Mouse (Mus musculus) embryonic facial prominence, embryonic 15.5 days (tissue): ENCODE results near the gene Klhl22. TPM values are rescaled to one million over a fixed set of nuclear protein-coding genes. Genes with fewer than 3 reads are reported as not detected.

ENCODE experiments used
- ATAC-seq: fragments of 200-750 bp; cut with Nextera tagmentation; 2 replicates; pipeline ENCODE4 v1.8.0; 2017; ENCODE audit warnings: low read depth, moderate TSS enrichment; ENCODE audit not compliant: insufficient number of reproducible peaks, low FRiP score, low TSS enrichment
- H3K27ac ChIP-seq: fragments of 300-500 bp; sonication (generic); replicated peaks from 2 replicates; pipeline ENCODE4 v1.5.1; 2015; ENCODE audit warnings: mild to moderate bottlenecking, inconsistent platforms
- H3K27me3 ChIP-seq: fragments of 300-500 bp; sonication (generic); 2 replicates; pipeline ENCODE4 v1.6.1; 2015; ENCODE audit warnings: inconsistent platforms
- H3K36me3 ChIP-seq: fragments of 300-500 bp; sonication (generic); 2 replicates; pipeline ENCODE4 v1.6.1; 2015; ENCODE audit warnings: mild to moderate bottlenecking, inconsistent platforms
- H3K4me1 ChIP-seq: fragments of 300-500 bp; sonication (generic); 2 replicates; pipeline ENCODE4 v1.6.1; 2015; ENCODE audit warnings: inconsistent platforms
- H3K4me2 ChIP-seq: fragments of 300-500 bp; sonication (generic); replicated peaks from 2 replicates; pipeline ENCODE4 v1.6.1; 2015; ENCODE audit warnings: mild to moderate bottlenecking, inconsistent platforms
- H3K4me3 ChIP-seq: fragments of 300-500 bp; sonication (generic); replicated peaks from 2 replicates; pipeline ENCODE4 v1.5.1; 2015; ENCODE audit warnings: mild to moderate bottlenecking, inconsistent platforms
- H3K9ac ChIP-seq: fragments of 300-500 bp; sonication (generic); 2 replicates; pipeline ENCODE4 v1.6.1; 2015; ENCODE audit warnings: inconsistent platforms
- H3K9me3 ChIP-seq: fragments of 300-500 bp; sonication (generic); replicated peaks from 2 replicates; pipeline ENCODE4 v1.6.1; 2016; ENCODE audit warnings: inconsistent platforms
- WGBS: fragments of 180-500 bp; shearing (Covaris S2); methylation state at CpG from one replicate; pipeline ENCODE4 v1.1.7; 2015; 5-methylcytosine and 5-hydroxymethylcytosine counted together
- polyA plus RNA-seq: library from polyadenylated mRNA; unstranded; fragments of >200 nt; fragmentation: Nextera tagmentation; extraction: Ambion mirVana; gene quantifications from 2 replicates; pipeline ENCODE4 v1.2.1, GENCODE M21; 2015

Klhl22 gene
- polyA plus RNA-seq, 1 experiment from 2014 or later = 91.5 TPM

DNA sequence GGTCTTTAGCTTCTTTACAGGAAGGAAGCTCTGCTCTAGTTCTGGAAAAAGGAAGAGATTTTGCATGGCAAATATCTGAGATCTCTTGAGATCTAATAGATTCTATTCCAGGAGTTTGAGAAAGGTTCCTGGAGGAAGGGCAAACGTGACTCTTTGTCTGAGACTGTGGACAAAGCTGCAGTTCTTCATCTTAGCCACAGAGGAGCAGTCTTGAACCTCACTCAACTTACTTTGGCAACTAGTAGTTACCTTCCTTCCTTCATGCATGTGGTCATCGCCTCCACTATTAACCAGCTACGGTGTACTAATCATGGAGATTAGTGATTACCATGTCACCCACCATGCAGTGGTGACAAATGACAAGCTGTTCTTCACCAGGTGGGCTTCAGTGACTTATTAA, 25.9 kb downstream of the Klhl22 start:
- Histone ChIP-seq H3K4me3 (no peak overlapping the region), H3K9ac (no peak overlapping the region), H3K4me2 (no peak overlapping the region), H3K36me3 (peaks cover 82% of the 10 kb centered on the region), H3K27me3 (no peaks in the 10 kb centered on the region), H3K27ac (no peak overlapping the region), H3K4me1 (no peaks in the 10 kb centered on the region), H3K9me3 (no peaks in the 10 kb centered on the region)
- WGBS = 48% methylated on average over 3 of the region's 3 CpGs
- no peak for ATAC-seq

DNA sequence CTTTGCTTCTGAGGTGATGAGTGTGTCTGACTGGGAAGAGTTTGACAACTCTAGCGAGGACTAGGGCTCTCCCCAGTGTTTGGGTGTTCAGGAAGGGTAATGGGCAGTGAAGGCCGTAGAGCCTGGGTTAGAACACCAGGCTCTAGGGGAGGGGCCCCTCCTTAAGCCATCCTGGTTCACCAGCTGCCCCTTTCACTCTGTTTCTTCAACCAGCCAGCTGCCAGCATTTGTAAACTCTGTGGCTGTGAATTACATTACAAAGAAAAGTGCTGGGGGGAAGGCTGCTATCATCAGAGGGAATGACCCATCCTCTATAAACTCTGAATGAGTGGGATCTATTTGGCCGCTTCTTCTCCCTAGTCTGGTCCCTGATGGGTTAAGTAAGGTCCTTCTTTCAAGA, 33.3 kb downstream of the Klhl22 start:
- peaks cover 15% of the 10 kb centered on the region for H3K4me1 ChIP-seq
- H3K9me3 ChIP-seq = no peaks in the 10 kb centered on the region
- H3K36me3 ChIP-seq = peaks cover 53% of the 10 kb centered on the region

DNA sequence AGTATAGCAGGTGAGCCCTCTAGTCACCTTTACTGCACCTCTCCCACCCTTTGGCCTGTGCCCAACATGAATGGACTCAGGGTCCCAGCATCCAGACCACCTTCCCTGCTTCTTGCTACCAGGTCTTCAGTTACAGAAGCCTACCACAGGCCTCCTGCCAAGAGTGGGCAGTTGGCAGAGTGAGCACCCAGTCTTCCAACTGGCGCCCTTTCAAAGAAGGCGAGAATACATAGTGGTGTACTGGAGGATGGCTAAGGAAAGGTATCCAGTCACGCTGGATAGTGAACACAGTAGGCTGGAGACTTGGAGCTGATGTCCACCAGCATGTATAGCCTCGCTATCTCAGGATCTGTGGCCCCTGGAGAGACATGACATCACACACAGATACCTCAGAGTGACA, 34.6 kb downstream of the Klhl22 start:
- H3K4me3 ChIP-seq = no peak overlapping the region
- H3K36me3 ChIP-seq = peaks cover 42% of the 10 kb centered on the region
- ATAC-seq = no peak
- no peaks in the 10 kb centered on the region for H3K9me3 ChIP-seq
- peaks cover 23% of the 10 kb centered on the region for H3K4me1 ChIP-seq
- H3K27me3 ChIP-seq = no peaks in the 10 kb centered on the region
- no peak overlapping the region for H3K4me2 ChIP-seq
- 84% methylated on average over 4 of the region's 4 CpGs for WGBS
- H3K27ac ChIP-seq = no peak overlapping the region
- no peak overlapping the region for H3K9ac ChIP-seq

More for the DNA sequence above, 33.3 kb downstream of the Klhl22 start:
- Histone ChIP-seq H3K4me2 (no peak overlapping the region), H3K9ac (no peak overlapping the region), H3K27me3 (no peaks in the 10 kb centered on the region), H3K4me3 (no peak overlapping the region), H3K27ac (no peak overlapping the region)
- ATAC-seq = no peak
- 78% methylated on average over 3 of the region's 3 CpGs for WGBS

DNA sequence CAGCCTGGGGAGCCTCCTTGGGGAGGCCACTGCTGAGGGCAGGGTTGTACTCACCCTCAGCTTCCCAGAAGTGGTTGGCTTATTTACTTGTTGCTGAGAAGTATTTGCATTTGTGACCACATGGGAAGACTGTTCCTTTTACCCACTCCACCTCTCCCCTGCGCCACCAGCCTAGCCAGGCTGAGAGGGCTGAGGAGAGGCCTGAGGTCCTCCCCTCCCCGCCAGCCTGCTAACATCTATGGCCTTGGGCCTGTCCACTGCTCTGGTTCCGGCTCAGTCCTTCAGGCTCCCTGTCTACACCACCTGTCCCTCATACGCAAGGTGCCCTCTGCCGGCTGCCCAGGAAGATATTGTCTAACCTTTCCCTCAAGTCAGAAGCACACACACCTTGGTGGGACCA, 36.2 kb downstream of the Klhl22 start:
- Histone ChIP-seq H3K36me3 (peaks cover 28% of the 10 kb centered on the region), H3K4me3 (no peak overlapping the region), H3K27me3 (no peaks in the 10 kb centered on the region), H3K9ac (no peak overlapping the region), H3K27ac (peak overlapping the region; percentile 17; the same call in 1 of the 2 replicates), H3K4me1 (peaks cover 37% of the 10 kb centered on the region), H3K4me2 (no peak overlapping the region), H3K9me3 (no peaks in the 10 kb centered on the region)
- ATAC-seq = no peak
- WGBS = 66% methylated on average over 5 of the region's 5 CpGs

DNA sequence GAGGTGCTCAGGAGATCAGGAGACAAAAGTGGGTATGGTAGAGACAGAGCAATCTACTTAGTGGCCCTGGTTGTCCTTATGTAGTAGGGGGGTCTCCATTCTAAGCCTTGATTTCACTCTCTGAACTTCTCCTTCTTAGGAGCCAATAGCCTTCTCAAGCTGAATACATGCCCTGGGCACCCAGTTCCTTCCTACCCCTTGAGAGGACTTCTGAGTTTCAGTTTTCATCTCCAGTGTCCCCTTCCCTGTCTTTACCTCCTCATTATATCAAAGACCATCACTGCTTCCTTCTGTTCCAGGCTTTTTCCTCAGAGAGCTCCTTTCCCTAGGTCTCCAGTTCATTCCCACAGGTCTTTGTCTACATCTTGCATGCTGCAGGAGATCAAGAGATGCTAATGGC, 37.1 kb downstream of the Klhl22 start:
- H3K4me3 ChIP-seq = peak overlapping the region; percentile 70
- H3K27me3 ChIP-seq = peaks cover 3% of the 10 kb centered on the region
- H3K4me2 ChIP-seq = peak overlapping the region; percentile 55
- peaks cover 21% of the 10 kb centered on the region for H3K36me3 ChIP-seq
- H3K27ac ChIP-seq = peak overlapping the region; percentile 97
- no peaks in the 10 kb centered on the region for H3K9me3 ChIP-seq
- H3K9ac ChIP-seq = 0 out of 2 replicates have a peak overlapping the region, but pooled peaks have one; percentile 89
- H3K4me1 ChIP-seq = peaks cover 46% of the 10 kb centered on the region
- no peak for ATAC-seq

DNA sequence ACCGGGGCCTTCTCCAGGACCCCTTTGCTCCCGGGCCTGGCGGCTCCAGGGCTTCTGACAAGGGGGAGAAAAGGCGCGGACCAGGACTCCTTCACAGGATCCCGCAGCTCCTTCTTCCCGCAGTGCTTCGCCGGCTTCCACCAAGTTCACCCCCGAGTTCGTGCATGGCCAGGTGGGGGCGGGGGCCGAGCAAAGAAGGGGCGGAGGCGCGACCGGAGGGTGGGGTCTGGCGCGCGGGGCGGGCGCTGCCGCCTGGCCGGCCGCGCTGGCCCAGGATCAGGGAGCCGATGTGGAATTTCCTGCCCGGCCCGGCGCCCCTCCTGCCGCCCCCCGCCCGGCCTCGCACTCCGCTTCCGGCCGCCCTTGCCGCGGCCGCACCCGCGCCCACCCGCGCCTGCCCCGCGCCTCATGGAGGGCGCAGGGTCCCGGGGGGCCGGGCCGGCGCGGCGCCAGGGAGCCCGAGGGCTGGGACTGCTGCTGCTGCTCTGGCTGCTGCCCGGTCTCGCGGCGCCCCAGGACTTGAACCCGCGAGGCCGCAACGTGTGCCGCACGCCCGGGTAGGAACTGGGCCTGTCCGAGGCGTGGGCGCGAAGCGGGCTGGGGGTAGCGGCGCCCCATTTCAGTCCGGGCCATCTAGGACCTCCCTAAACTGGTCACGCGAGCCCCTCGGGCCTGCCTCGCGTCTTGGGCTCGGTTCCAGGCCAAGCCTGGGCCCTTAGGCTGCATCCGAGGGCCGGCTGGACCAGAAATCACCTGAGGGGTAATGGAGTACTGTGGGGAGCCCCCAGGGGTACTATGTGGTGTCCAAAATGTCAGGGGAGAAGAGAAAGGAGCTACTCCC, 37.8 kb downstream of the Klhl22 start, which contains the start of gene Scarf2:
Gene Scarf2 (plus strand): TSS at position 312 of the 841 bp plus-strand sequence.
- peak; percentile 75 for ATAC-seq
- Histone ChIP-seq H3K9ac (peak within 1 kb of the TSS; percentile 89), H3K27ac (peak within 1 kb of the TSS; percentile 97), H3K4me1 (peaks cover 53% of the 10 kb centered on the region), H3K4me3 (peak within 1 kb of the TSS; percentile 70), H3K9me3 (no peaks in the 10 kb centered on the region), H3K4me2 (peak within 1 kb of the TSS; percentile 55), H3K27me3 (peaks cover 10% of the 10 kb centered on the region), H3K36me3 (peaks cover 15% of the 10 kb centered on the region)
- 1% methylated on average over 80 of the region's 81 CpGs for WGBS

DNA sequence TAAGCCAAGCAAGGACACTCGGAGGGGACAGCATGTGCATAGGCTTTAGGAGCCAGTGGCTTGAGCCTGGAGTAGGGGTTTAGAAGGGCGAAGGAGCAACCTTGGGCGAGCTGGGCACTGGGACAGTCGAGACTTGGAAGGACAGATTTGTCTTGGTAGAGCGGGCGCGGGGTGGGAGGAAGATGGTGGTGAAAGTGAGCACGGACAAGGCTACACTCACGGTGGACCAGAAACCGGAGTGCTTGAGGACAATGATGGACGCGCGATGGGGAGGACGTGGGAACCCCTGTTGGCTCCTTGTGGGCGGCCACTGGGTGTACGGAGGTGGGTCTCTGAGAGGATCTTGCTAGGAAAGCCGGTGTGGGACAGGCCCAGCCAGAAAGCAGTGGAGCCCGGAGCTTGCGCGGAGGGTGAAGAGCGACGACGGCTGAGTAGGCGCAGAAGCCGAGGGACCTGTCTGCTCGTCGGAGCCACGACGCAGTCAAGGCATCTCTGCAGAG, 38.4 kb downstream of the Klhl22 start:
- H3K9me3 ChIP-seq = no peaks in the 10 kb centered on the region
- H3K9ac ChIP-seq = peak overlapping the region; percentile 89
- peak overlapping the region; percentile 70 for H3K4me3 ChIP-seq
- peaks cover 8% of the 10 kb centered on the region; the same call in 1 of the 2 replicates for H3K36me3 ChIP-seq
- H3K27me3 ChIP-seq = peaks cover 17% of the 10 kb centered on the region
- peaks cover 60% of the 10 kb centered on the region for H3K4me1 ChIP-seq
- peak; percentile 3; the same call in 1 of the 2 replicates for ATAC-seq
- 2% methylated on average over 29 of the region's 29 CpGs for WGBS
- H3K27ac ChIP-seq = peak overlapping the region; percentile 97
- peak overlapping the region; percentile 55 for H3K4me2 ChIP-seq

DNA sequence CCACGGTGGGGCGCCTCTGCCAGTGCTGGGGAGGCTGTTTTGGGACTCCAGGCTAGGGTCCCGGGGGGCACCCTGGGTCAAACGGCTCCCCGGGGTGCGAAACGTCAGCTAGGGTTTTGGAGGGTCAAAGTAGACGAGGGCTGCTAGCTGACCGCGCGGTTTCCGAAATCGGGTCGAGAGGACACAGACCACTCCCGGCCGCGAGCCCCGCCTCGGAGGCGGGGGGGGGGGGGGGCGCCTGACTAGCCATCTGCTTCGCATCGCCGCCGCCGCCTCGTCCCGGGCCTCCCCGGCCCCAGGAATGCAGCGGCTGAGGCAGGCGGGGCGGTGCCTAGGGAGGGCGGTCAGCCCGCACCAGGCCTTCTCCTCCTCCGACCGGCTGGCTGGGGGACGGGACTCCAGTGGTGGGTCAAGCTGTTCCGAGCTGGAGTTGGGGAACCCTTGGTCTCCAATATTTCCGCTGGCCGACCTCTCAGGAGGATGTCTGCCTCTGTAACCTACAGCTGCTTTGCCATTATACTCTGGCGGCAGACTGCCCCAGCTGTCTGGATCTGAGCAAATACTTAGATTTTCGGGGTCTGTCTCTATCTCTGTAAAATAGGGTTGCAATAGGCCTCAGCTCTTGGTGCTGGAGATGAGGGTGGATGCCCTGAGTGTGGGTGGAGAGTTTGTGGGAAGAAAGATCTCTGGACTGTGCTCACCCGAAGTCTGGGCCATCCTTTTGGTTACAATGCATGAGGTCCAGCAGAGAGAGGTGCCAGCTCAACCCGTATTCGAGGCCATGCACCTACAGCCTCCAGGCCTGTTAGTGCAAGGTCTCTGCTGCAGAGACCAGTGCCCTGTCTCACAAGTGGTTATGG, 39.1 kb downstream of the Klhl22 start:
- H3K27me3 ChIP-seq = peaks cover 23% of the 10 kb centered on the region
- H3K9me3 ChIP-seq = no peaks in the 10 kb centered on the region
- 3% methylated on average over 45 of the region's 45 CpGs for WGBS
- peak overlapping the region; percentile 97 for H3K27ac ChIP-seq
- peaks cover 66% of the 10 kb centered on the region for H3K4me1 ChIP-seq
- peak overlapping the region; percentile 70 for H3K4me3 ChIP-seq
- H3K4me2 ChIP-seq = peak overlapping the region; percentile 55
- H3K36me3 ChIP-seq = 0 out of 2 replicates have a peak, but pooled peaks cover under 1% of the 10 kb centered on the region
- peak overlapping the region; percentile 89 for H3K9ac ChIP-seq
- peak; percentile 75 for ATAC-seq

DNA sequence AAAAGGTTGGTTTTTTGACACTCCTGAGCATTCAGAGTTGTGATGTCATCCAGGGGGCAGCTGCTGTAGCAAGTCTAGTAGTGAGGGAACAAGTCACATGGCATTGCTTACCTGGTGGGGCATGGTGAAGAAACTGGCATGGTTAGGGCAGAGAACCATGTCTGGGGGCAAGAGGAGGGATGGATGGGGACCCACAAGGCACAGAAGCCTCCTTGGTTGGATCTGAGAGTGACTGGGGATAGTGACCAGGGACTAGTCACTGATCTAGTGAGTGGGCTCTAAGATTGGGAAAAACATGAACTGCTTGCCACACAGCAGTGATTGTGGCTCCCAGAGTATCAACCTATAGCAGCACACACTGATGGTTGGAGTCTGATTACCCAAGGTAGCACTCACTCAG, 40.2 kb downstream of the Klhl22 start:
- Histone ChIP-seq H3K9ac (no peak overlapping the region), H3K36me3 (no peaks in the 10 kb centered on the region), H3K4me3 (peak overlapping the region; percentile 70), H3K4me2 (peak overlapping the region; percentile 55), H3K27ac (no peak overlapping the region), H3K4me1 (peaks cover 77% of the 10 kb centered on the region), H3K9me3 (no peaks in the 10 kb centered on the region), H3K27me3 (peaks cover 26% of the 10 kb centered on the region)
- no peak for ATAC-seq

DNA sequence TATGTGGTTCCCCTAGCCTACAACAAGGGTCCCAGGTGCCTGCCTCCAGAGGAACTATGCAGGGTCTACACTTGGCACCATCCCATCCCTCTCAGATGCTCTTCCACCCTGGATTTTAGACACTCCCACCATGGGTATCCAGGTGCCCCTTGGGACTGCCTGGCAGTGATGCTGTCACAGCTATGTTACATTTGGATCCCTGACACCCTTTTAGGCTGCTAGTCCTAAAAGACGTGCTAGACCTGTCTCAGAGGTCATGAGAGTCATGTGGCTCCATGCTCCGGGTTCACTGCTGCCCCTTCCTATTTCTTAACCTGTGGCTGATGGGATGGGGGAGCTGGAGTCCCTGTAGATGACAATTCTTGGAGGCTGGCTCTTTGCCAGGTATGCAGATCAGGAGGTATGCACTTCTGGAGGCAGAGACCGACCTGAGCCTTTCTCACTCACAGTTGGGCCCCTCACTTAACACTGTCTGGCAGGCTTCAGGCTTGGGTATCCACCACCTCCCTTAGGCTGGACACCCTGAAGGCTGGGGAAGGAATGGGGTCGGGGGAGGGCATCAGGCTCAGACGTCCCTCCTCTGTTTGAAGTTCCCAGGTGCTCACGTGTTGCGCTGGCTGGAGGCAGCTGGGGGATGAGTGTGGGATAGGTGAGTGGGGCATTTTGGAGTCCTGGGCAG, 42.5 kb downstream of the Klhl22 start:
- Histone ChIP-seq H3K27ac (no peak overlapping the region), H3K36me3 (no peaks in the 10 kb centered on the region; the same call in 1 of the 2 replicates), H3K4me1 (peaks cover 85% of the 10 kb centered on the region), H3K4me2 (peak overlapping the region; percentile 81), H3K27me3 (peaks cover 39% of the 10 kb centered on the region), H3K9me3 (no peaks in the 10 kb centered on the region), H3K9ac (no peak overlapping the region), H3K4me3 (0 out of 2 replicates have a peak overlapping the region, but pooled peaks have one; percentile 28)
- 21% methylated on average over 7 of the region's 7 CpGs for WGBS
- ATAC-seq = no peak
